Mouse (Mus musculus) E14TG2a.4 (cell line): ENCODE measurements around the gene Jarid2.

Source experiments
- CTCF ChIP-seq: conservative IDR thresholded peaks from 2 replicates; pipeline ENCODE4 v1.5.1; 2014; ENCODE audit warnings: low read length
- NANOG ChIP-seq: IDR thresholded peaks from 2 replicates; pipeline ENCODE4 v1.6.1; 2014; ENCODE audit warnings: borderline replicate concordance, low read length, mixed read lengths

DNA sequence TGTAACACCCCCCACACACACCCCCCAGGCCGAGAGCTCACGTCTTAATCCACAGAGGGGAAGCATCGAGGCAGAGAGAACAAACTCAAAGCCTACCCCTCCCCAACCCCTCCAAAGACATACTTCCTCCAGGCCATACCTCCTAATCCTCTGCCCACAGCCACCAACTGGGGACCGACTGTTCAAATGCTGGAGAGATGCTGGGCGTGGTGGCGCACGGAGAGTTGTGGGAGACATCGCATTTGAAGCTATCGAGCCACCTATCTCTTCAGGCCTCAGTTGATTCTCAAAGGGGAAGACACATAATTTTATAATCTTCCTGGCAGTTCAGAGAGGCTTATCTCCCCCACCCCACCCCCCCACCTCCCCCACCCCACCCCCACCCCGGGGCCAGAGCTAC is 31.6 kb upstream of the Jarid2 start:
- TF ChIP-seq CTCF = no peak
- no peak for TF ChIP-seq NANOG
